Mouse (Mus musculus): ENCODE measurements around the gene Wnk2. TPM values are rescaled to one million over a fixed set of nuclear protein-coding genes. Genes with fewer than 3 reads are reported as not detected.

Gene Wnk2
- total RNA-seq (2023), result 0.32 TPM in 1 of 2 replicates, not detected in the other

GRCm38 (mm10) chr13:49147858-49148226 lies at the start of gene Wnk2:
Wnk2 (minus strand) TSS chr13:49148014.

GRCm38 (mm10) chr13:49187288-49188218 lies 39.7 kb upstream of the Wnk2 start, which contains the start of gene Ninj1:
Ninj1 (plus strand) TSS chr13:49187485.

Other genes with a start within 250 kb of the Wnk2 start
- gene Fam120a, start 180.0 kb downstream of the Wnk2 start, total RNA-seq (2023), result 70.0 and 81.9 TPM in 2 replicates
- 187 and 188 TPM in 2 replicates for gene Ninj1, start 39.5 kb upstream of the Wnk2 start, total RNA-seq (2023)
- 215 and 232 TPM in 2 replicates for gene Card19, start 68.0 kb upstream of the Wnk2 start, total RNA-seq (2023)
- gene Susd3, start 100.7 kb upstream of the Wnk2 start, total RNA-seq (2023), result 26.8 and 31.6 TPM in 2 replicates
- 132 and 183 TPM in 2 replicates for gene Fgd3, start 172.3 kb upstream of the Wnk2 start, total RNA-seq (2023)
- gene Bicd2, start 193.6 kb upstream of the Wnk2 start, total RNA-seq (2023), result 13.4 and 14.7 TPM in 2 replicates